Mouse (Mus musculus) embryo, embryonic 10 days (tissue): ENCODE measurements around the gene Zpbp.
A peak's percentile ranks its signal among the peaks of the same experiment; 100 is the strongest.

Experiments used
- DNase-seq: peaks from one replicate; pipeline ENCODE4 v3.0.0-alpha.2; 2015; ENCODE audit warnings: low spot score

The Zpbp gene

DNA sequence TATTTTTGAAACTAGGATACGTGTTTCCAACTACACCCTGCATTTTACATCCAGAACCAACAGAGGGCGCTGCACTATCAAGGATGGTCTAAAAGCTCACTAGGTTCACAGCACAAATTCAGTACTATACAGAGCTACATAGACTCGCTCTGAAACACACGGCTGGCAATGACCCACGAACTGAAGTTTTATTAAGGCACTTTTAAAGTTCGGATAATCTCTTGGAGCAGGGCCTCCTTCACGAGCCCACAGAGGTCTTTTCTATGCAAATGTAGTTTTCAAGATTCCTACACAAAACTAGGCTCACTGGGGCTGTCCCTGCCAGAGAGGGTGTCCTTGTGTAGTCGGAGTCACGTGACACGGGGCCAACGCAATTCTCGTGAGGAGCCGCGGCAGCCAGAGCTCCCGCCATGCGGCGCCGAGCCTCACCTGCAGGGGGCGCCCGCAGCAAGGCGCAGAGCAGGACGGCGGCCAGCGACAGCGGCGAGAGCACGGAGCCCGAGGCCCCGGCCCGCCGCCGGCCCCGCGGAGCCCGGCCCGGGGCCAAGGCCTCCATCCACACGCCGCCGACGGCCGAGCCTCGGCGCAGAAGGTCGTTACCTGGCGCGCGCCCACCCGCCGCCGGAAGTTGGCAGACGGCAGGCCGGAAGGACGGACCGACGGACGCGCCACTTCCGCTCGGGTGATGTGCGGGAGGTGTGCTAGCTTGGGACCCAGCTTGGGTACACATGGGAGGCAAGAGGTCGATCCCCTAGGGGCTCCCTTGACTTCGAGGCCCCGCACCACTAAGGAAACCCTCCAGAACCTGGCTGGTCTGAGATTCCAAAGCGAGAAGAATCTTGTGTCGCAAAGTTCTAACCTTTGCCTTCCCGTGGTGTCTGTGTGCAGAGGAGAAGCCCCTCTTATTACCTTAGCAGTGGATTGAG is at the start of gene Zpbp, which contains the start of gene Spata48:
Gene Zpbp (minus strand): TSS at position 774 of the 926 bp plus-strand sequence.
Gene Spata48 (plus strand): TSS at position 460 of the 926 bp plus-strand sequence.
- DNase-seq = peak; percentile 92

DNA sequence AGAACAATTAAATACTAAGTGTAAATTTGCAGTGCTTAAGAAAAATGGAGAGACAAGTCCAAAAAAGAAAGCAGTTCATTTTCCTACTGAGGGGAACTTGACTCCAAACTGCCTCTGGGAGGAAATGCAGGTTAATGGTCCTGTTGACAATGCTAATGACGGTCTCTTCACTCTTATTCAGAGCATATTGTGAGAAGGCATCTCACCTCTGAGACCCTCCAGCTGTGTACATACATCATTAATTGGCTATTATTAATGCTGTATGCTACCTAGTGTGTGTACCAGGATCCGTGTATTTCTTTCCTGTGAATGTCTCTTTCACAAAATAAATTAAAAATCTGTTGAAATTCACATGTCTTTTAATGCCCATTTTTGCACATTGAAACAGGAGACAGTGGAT is 47.2 kb upstream of the Zpbp start:
- DNase-seq = no peak

DNA sequence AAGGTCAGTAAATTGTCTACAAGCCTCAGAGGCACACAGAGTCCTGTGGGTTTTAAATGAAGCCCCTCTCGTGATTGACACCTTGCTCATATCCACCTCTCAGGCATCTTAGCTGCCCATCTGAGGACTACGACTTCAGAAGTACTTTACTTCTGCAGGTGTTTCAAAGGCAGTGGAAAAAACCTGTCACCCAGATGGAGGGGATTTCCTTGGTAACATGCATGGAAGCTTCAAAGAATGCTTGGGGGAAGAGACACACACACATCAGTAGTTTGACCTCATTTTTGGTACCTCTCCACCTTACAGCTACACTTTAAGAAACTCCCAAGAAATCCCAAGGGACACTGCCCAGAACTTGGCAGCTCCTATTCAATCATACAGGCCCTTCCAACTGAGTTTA is 44.0 kb upstream of the Zpbp start:
- no peak for DNase-seq

DNA sequence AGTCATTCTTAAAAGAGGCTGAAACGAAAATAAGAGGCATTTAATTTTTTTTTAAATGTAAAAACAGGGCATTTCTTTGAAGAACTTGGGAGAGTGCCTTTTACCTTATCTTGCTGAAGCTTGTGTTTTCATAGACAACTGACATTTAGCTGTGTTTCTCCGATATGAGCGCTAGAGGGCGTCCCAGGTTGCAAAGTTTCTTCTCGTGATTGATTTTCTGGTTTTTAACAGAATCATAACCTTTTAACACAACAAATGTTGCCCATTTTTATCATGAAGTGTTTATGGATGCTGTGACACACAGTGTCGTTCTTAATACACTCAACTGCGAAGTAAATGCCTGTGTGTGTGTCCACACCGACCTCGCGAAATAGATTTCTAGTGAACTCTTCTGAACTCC is 37.7 kb upstream of the Zpbp start:
- peak; percentile 56 for DNase-seq

DNA sequence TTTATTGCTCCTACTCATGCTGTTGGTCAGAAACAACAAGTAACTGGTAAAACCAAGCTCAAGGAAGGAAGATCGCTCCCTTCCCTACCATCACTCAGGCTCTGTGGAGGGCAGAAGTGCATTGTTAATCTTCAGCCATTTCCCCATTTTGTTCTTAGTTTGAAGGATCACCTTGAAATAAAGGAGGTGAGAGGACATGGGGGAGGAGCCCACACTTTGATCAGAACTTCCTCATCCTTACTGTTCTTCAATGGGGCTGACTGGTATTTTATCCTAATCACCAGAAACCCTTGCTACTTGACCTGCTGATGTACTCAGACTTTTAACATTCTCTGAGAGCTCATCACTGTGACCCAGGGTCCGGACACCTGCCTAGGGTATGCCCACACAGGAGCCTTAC is 33.5 kb upstream of the Zpbp start:
- DNase-seq = no peak

DNA sequence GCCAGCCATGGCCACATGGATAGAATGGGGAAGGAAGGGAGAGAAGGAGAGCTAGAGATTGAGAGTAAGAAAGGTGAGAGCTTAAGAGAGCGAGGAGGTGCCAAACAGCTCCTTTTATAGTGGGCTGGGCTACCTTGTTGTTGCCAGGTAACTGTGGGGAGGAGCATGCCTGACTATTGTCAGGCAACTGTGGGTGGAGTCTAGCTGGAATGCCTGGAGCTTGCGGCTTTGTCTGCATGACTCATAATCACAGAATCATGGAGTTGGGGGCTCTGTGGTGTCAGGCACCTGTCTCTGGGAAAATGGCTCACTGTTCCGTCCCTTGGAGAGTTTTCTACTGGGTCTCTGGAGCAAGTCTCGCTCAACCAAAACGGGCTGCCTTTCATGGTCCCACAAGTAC is 29.8 kb upstream of the Zpbp start:
- no peak for DNase-seq

DNA sequence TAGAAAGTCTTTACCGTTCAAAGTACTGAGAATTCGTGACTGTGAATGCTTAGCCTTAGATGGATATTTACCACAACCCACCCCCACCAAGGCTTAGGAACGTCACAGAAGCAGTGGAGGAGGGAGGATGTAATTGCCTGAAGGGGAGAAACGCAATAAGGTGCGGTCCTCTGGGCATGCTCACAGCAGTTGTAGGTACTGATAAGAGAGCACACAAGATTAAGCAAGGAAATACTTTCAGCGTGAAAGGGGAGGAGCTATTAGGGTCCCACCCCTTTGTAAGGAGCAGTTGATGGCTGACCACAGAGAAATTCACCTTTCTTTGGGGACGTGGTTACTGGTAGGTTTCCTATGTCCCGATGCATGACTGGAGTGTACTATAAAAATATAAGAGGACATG is 22.2 kb upstream of the Zpbp start:
- no peak for DNase-seq

DNA sequence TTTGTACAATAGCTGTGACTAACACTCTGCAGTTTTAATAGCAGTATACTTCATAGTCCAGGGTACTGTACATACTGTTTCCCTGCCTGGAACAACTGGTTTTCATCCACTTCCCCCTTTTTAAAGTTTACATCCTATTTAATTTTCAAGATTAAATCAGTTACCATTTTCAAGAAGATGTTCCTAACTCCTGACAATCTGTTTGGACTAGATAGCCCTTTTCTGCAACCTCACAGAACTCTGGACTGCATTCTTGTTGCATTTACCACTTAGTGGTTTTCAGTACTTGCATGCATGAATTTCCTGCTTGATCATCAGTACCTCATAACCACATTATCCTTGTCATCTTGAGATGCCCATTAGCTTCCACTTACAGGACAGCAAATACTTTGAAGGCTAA is 6.7 kb upstream of the Zpbp start:
- no peak for DNase-seq

DNA sequence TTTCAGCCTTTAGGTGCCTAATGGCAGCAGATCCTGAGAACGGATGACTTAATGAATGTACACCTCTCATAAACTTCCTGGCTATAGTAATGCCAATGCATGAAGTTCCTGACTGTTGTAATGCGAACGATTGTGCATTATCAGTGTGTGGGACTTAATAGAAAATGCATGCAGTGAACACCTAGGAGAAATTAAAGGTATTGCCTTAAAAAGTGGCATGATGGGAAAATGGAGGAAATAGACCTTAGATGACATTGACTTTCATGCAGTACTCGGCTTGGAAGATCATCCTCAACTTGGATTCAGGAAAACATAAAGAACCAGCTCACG is 318 bp upstream of the Zpbp start:
- no peak for DNase-seq

DNA sequence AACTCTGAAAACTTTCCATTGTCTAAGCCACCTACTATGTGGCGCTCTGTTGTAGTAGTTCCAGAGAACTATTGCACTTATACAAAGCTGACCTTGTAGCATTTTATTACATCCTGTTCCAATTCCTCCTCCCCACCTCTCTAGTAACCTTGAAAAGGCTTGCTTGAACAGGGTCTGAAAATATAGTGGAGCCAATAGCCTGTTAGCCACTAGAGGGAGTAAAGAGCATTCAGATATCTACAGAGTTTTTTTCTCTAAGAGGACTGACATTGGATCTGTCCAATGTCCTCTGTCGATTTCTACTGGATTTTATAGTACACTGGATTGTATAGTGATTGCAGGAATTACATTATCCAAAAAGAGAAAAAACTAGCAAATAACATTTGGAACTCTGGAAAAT is 7.2 kb downstream of the Zpbp start:
- DNase-seq = peak; percentile 24

DNA sequence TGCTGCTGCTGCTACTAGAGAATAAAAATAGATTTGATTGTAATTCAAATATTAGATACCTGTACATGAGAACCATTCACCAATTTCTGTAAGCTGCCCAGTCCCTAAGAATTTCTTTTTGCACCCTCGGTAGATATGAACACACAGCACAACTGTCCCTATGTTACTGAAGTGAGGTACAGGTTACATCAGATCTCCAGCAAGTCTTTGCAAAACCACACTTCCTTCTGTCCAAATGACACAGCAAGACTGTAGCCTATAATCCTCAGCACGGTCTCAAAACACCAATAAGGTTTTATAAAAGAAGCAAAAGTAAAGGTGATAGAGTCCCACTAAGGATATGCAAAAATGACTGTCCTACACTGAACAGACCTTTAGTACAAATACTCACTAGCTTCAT is 44.9 kb downstream of the Zpbp start:
- no peak for DNase-seq

DNA sequence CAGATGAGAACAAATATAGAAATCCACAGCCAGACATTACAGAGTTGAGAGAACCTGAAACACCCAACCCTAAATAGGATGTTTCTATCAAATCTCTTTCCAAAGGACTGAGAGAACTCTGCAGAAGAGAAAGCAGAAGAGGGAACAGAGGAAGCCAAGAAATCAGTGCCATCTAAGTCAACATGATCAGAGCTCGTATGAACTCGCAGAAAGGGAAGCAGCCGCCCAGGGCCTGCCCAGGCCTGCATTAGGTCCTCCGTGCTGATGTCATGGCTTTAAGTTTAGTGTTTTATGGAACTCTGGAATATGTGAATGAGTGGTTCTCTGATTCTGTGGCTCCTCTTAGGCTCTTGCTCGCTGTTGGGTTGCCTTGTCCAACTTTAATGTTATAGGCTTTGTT is 48.0 kb downstream of the Zpbp start:
- no peak for DNase-seq

DNA sequence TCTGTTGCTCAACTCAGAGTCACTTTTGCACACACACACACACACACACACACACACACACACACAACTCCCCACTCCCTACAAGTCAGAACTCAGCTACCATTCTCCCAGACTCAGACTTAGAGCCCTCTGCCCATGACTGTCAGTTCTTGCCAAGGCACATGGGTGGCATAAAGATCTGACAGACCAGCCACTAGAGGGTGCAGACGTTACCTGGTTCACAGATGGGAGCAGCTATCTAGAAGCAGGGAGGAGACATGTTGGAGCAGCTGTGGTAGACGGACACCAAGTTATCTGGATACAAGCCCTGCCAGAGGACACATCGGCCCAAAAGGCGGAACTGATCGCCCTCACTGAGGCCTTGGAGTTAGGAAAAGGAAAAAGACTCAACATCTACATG is 67.5 kb downstream of the Zpbp start:
- DNase-seq = no peak

DNA sequence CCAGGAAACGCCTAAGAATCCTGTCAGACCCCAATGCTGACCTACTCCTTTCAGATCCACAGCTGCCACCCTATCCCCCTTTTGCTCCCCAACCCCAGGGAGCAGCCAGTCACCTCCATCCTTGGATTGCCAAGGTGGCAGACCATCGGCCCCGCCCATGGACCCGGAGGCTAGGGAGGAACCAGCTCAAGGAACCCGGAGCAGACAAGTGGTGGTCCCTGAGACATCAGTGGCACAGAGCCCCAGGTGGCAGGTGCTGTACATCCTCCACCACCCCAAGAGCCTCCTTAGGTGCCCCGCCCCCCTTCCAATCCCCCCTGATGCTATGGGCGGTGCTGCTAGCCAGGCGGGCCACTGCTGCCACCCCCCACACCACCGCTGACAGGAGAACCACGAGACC is 69.0 kb downstream of the Zpbp start:
- DNase-seq = no peak

DNA sequence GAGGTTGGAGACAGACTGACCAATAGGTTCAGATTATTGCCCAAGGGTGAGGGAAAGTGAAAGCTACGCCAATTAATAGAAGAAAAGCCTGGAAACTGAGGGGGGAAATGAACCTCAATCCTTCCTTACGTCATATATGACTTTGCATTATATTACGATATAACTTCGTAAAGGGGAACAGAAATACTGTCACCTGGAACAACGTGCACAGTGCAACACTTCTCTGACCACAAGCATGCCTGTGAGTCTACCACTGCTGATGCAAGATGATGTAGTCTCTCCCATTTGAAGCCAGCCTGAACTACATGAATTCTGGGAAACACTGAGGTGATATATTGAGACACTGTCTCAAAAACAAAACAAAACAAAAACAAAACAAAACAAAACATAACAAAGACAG is 90.9 kb downstream of the Zpbp start:
- DNase-seq = no peak

DNA sequence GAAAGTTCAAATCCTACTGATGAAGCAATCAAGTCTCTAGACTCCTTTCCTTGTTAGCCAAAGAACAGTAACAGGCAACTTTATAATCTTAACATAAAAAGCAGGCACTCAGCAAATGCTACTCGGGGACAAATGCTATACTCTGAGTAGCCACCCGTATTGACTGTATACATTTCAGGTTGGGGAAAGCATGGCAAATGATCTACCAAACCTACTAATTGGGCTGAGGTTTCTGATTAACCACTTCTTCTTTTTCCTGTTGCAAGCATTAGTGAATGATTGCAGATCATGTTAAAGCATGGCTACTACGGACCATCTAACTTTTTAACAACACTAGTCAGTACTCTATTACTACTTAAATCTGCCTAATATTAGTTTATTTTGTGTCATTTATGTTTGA is 178.7 kb downstream of the Zpbp start:
- DNase-seq = no peak

DNA sequence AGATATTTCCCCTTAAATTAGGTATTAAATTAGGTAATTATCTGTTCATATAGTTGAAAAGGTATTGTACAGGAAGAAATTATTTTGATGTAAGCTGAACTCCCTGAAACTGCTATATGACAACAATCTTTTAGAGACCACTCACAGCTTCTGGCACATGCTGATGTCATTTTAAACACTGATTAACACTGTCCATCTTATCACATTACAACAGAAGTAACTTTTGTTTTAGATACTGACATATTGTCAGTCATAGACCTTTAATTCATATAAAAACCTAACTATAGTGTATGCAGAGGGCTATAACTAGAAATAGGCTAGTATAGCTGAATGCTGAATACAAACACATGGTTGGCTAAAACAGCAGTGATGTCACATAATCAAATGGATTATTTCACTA is 182.1 kb downstream of the Zpbp start:
- DNase-seq = no peak

DNA sequence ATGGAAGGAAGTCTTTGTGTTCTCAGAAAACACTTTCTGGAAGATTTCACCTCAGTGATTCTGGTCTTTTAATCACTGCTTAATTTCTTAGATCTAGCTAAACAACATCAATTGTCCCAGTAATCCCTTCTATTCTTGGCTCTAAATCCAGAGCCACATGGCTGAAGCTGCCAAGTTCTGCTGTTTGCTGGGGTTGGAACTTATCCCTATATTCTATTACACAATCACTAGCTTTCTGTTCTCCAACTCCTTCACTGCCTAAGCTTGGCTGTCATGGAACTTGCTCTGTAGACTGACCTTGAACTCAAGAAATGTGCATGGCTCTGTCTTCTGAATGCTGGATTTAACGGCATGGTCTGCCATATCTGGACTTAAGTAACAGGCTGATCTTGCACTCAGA is 204.9 kb downstream of the Zpbp start:
- DNase-seq = no peak

DNA sequence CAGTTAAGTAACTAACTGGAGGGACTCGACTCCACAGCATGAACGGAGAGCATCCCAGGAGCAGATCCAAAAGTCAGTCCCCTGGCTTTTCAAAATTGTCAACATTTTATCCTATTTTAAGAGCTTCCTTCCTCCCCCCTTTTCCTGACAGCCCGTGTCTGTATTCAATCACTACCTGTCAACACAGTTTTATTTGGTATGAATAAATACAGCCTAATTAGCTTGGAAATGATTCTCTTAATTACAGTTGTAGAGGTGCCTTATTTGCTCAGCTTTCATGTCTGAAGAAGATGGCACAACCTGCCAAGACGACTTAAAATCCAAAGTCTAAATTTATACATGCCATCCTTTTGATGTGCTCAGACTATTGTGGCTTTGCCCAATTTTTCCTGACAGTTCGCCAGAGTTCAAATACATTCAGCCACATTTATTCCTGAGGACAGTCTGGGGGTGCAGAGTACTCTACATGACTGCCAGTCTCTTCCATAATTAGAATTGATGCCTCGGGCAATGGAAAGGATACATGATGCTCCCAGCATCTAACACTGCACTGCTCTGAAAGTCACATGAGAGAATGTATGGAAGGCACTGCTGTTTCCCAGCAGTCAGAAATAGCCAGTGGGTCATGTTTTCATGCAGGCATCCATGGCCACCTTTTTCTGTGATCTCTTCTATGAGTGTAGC is 219.4 kb downstream of the Zpbp start:
- DNase-seq = no peak

DNA sequence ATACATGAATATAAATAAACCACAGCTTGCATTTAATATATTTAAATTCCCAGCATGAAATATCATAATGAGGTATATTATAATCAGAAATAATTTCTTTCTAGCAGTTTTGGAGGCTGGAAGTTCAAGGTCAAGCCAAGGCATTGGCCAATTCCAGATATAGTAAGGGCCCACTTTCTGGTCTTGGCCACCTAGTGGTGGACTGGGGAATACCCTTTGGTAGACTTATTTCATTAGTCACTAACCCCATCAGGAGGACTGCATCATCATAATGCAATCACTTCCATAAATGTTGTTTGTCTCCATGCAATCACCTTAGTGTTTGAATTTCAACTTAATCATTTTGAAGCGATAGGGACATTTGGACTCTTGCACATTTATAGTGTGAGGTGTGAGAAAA is 222.9 kb downstream of the Zpbp start:
- peak; percentile 22 for DNase-seq
